Mouse (Mus musculus): ENCODE results near the gene Gm10203. TPM values are rescaled to one million over a fixed set of nuclear protein-coding genes. Genes with fewer than 3 reads are reported as not detected.
A peak's percentile ranks its signal among the peaks of the same experiment; 100 is the strongest.
"Not testable (repeated sequence)": the region's sequence is repeated elsewhere in the genome, so short reads cannot be mapped to it uniquely, and the experiment has no call there.

The Gm10203 gene
- not detected in 2 replicates for total RNA-seq (2017)

- ATAC-seq (ENCODE audit: extremely low read depth, insufficient number of reproducible peaks, low FRiP score, poor library complexity, severe bottlenecking): not testable (repeated sequence)
Observed at GRCm38 (mm10) chr6:149129870-149130269, at the start of gene Gm10203. TSS of gene Gm10203 (plus strand) at chr6:149130170.

- ATAC-seq (ENCODE audit: extremely low read depth, insufficient number of reproducible peaks, low FRiP score, poor library complexity, severe bottlenecking): peak; percentile 55
Observed at GRCm38 (mm10) chr6:149092406-149092805, 37.6 kb upstream of the Gm10203 start.

- ATAC-seq (ENCODE audit: extremely low read depth, insufficient number of reproducible peaks, low FRiP score, poor library complexity, severe bottlenecking): no peak
Observed at GRCm38 (mm10) chr6:149093465-149093864, 36.5 kb upstream of the Gm10203 start.

GRCm38 (mm10) chr6:149094555-149094954 lies 35.4 kb upstream of the Gm10203 start:
- no peak for ATAC-seq (ENCODE audit: extremely low read depth, insufficient number of reproducible peaks, low FRiP score, poor library complexity, severe bottlenecking)

- ATAC-seq (ENCODE audit: extremely low read depth, insufficient number of reproducible peaks, low FRiP score, poor library complexity, severe bottlenecking): no peak
Observed at GRCm38 (mm10) chr6:149095389-149095788, 34.6 kb upstream of the Gm10203 start.

GRCm38 (mm10) chr6:149096233-149096632 lies 33.7 kb upstream of the Gm10203 start:
- no peak for ATAC-seq (ENCODE audit: extremely low read depth, insufficient number of reproducible peaks, low FRiP score, poor library complexity, severe bottlenecking)

GRCm38 (mm10) chr6:149097276-149097675 lies 32.7 kb upstream of the Gm10203 start:
- ATAC-seq (ENCODE audit: extremely low read depth, insufficient number of reproducible peaks, low FRiP score, poor library complexity, severe bottlenecking): no peak

GRCm38 (mm10) chr6:149098993-149099392 lies 31.0 kb upstream of the Gm10203 start:
- no peak for ATAC-seq (ENCODE audit: extremely low read depth, insufficient number of reproducible peaks, low FRiP score, poor library complexity, severe bottlenecking)

GRCm38 (mm10) chr6:149100174-149101075 lies 29.5 kb upstream of the Gm10203 start:
- peak; percentile 50; the same call in 1 of the 2 replicates for ATAC-seq (ENCODE audit: extremely low read depth, insufficient number of reproducible peaks, low FRiP score, poor library complexity, severe bottlenecking)

- peak; percentile 21 for ATAC-seq (ENCODE audit: extremely low read depth, insufficient number of reproducible peaks, low FRiP score, poor library complexity, severe bottlenecking)
Observed at GRCm38 (mm10) chr6:149101076-149101942, 28.7 kb upstream of the Gm10203 start, which contains the start of gene Dennd5b. TSS of gene Dennd5b (minus strand) at chr6:149101680.

- ATAC-seq (ENCODE audit: extremely low read depth, insufficient number of reproducible peaks, low FRiP score, poor library complexity, severe bottlenecking): no peak
Observed at GRCm38 (mm10) chr6:149101943-149102243, 28.1 kb upstream of the Gm10203 start.

- ATAC-seq (ENCODE audit: extremely low read depth, insufficient number of reproducible peaks, low FRiP score, poor library complexity, severe bottlenecking): no peak
Observed at GRCm38 (mm10) chr6:149103451-149103850, 26.5 kb upstream of the Gm10203 start.

GRCm38 (mm10) chr6:149107615-149108014 lies 22.4 kb upstream of the Gm10203 start:
- ATAC-seq (ENCODE audit: extremely low read depth, insufficient number of reproducible peaks, low FRiP score, poor library complexity, severe bottlenecking): no peak

- no peak for ATAC-seq (ENCODE audit: extremely low read depth, insufficient number of reproducible peaks, low FRiP score, poor library complexity, severe bottlenecking)
Observed at GRCm38 (mm10) chr6:149108909-149109308, 21.1 kb upstream of the Gm10203 start.

- no peak for ATAC-seq (ENCODE audit: extremely low read depth, insufficient number of reproducible peaks, low FRiP score, poor library complexity, severe bottlenecking)
Observed at GRCm38 (mm10) chr6:149116992-149117391, 13.0 kb upstream of the Gm10203 start.

- ATAC-seq (ENCODE audit: extremely low read depth, insufficient number of reproducible peaks, low FRiP score, poor library complexity, severe bottlenecking): no peak
Observed at GRCm38 (mm10) chr6:149118935-149119334, 11.0 kb upstream of the Gm10203 start.

- peak; percentile 94 for ATAC-seq (ENCODE audit: extremely low read depth, insufficient number of reproducible peaks, low FRiP score, poor library complexity, severe bottlenecking)
Observed at GRCm38 (mm10) chr6:149119853-149120252, 10.1 kb upstream of the Gm10203 start.

- ATAC-seq (ENCODE audit: extremely low read depth, insufficient number of reproducible peaks, low FRiP score, poor library complexity, severe bottlenecking): no peak
Observed at GRCm38 (mm10) chr6:149123042-149123441, 6.9 kb upstream of the Gm10203 start.

GRCm38 (mm10) chr6:149126675-149127074 lies 3.3 kb upstream of the Gm10203 start:
- ATAC-seq (ENCODE audit: extremely low read depth, insufficient number of reproducible peaks, low FRiP score, poor library complexity, severe bottlenecking): peak; percentile 74; the same call in 1 of the 2 replicates

GRCm38 (mm10) chr6:149131111-149131510 lies 1.1 kb downstream of the Gm10203 start:
- ATAC-seq (ENCODE audit: extremely low read depth, insufficient number of reproducible peaks, low FRiP score, poor library complexity, severe bottlenecking): no peak

Data from neutrophil, adult 5-6 weeks (primary cell).